Mouse (Mus musculus): ENCODE data around the gene 4931429L15Rik. TPM values are rescaled to one million over a fixed set of nuclear protein-coding genes. Genes with fewer than 3 reads are reported as not detected.
A peak's percentile ranks its signal among the peaks of the same experiment; 100 is the strongest.

The 4931429L15Rik gene
- polyA plus RNA-seq, 2 experiments from 2014 or later: not detected

GRCm38 (mm10) chr9:46327706-46328571 lies 8.2 kb upstream of the 4931429L15Rik start:
- no peak for ATAC-seq

GRCm38 (mm10) chr9:46326694-46327405 lies 7.1 kb upstream of the 4931429L15Rik start:
- no peak for ATAC-seq

- ATAC-seq: no peak
Measured at GRCm38 (mm10) chr9:46320461-46320860, 675 bp upstream of the 4931429L15Rik start.

GRCm38 (mm10) chr9:46317957-46318356 lies 1.8 kb downstream of the 4931429L15Rik start:
- no peak for ATAC-seq

DNA sequence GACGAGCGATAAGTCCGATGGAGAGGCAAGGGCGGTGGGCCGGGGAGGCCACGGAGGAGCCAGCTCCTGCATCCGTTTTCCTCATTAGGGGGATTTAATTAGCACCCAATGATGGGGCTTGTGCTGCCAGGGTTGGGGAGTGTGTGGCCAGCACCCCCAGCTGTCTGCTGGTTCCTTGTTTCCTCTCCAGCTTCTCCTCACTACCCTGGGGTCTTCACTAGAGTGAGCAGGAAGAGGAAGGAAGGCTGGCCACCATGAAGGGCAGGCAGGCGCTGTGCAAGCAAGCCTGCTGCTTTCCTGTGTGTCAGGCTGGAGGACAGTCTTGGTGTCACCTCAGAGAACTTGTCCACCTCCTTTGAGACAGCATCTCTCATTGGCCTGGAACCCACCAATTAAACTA lies 2.9 kb downstream of the 4931429L15Rik start:
- ATAC-seq: no peak

- ATAC-seq: no peak
Measured at GRCm38 (mm10) chr9:46316388-46316787, 3.4 kb downstream of the 4931429L15Rik start.

GRCm38 (mm10) chr9:46315807-46316365 lies 3.9 kb downstream of the 4931429L15Rik start:
- no peak for ATAC-seq

- no peak for ATAC-seq
Measured at GRCm38 (mm10) chr9:46314921-46315320, 4.9 kb downstream of the 4931429L15Rik start.

GRCm38 (mm10) chr9:46314507-46314906 lies 5.3 kb downstream of the 4931429L15Rik start:
- ATAC-seq: peak; percentile 52

- no peak for ATAC-seq
Measured at GRCm38 (mm10) chr9:46309121-46309520, 10.7 kb downstream of the 4931429L15Rik start.

- ATAC-seq: no peak
Measured at GRCm38 (mm10) chr9:46302142-46302541, 17.6 kb downstream of the 4931429L15Rik start.

GRCm38 (mm10) chr9:46298381-46298780 lies 21.4 kb downstream of the 4931429L15Rik start:
- no peak for ATAC-seq

GRCm38 (mm10) chr9:46282631-46283436 lies 37.0 kb downstream of the 4931429L15Rik start, which contains the start of gene Bud13:
Gene Bud13 (plus strand): TSS chr9:46283008.
- peak; percentile 91 for ATAC-seq

DNA sequence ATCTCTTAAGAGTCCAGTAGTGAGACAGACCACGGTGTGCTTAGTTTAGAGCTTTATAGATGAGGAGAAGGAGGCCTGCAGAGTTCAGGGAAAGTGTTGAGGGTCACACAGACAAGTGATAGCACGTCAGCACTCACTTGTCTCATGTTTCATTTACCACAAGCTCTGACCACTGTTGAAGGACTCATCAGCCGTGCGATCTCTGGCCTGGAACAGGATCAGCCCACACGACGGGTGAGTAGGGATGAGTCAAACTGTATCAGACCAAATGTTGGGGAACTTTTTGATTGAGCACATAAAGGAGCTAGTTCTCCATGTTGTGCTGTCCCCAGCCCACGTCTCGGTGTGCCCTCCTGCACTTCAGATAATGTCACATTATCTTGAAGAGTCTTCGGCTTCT lies 45.3 kb downstream of the 4931429L15Rik start:
- no peak for ATAC-seq

GRCm38 (mm10) chr9:46272677-46273454 lies 46.9 kb downstream of the 4931429L15Rik start, which contains the start of gene Zpr1:
Gene Zpr1 (plus strand): TSS chr9:46273064.
- ATAC-seq: peak; percentile 95

DNA sequence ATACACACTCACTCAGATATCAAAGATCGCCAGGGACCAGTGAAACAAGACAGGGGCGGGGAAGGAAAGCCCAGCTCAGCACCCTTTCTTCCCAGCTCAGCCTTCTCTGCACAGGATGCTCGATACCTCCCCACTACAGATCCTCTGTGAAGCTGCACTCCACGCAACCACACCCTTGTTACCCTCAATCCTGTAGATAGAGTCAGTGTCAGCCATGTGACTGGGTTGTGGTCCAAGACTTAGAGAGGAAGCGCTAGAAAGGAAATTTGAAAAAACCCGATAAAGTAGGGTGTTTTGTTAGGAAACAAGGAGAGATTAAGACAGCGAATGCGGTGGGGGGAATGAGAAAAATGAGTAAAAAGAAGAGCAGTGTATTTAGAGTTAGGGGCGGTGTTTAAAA lies 47.7 kb downstream of the 4931429L15Rik start:
- ATAC-seq: peak; percentile 35

DNA sequence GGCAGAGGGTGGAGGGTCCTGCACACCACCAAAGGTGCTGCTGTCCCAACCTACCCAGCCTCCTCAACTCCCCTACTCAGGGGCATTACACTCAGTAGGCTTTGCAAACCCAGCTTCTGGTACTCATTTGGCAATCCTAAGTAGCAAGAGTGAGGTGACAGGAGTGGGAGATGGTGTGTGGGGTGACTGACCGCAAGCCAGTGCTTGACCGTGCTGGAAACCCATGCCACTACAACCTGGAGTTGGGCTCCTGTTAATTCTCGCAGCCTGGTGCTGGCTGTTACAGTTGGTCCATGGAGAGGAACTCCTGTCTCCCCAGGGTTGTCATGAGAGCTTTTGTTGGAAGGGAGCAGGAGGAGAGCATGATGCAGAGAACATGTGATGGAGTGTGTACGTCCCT lies 49.0 kb downstream of the 4931429L15Rik start:
- ATAC-seq: no peak

- no peak for ATAC-seq
Measured at GRCm38 (mm10) chr9:46269125-46269524, 50.7 kb downstream of the 4931429L15Rik start.

DNA sequence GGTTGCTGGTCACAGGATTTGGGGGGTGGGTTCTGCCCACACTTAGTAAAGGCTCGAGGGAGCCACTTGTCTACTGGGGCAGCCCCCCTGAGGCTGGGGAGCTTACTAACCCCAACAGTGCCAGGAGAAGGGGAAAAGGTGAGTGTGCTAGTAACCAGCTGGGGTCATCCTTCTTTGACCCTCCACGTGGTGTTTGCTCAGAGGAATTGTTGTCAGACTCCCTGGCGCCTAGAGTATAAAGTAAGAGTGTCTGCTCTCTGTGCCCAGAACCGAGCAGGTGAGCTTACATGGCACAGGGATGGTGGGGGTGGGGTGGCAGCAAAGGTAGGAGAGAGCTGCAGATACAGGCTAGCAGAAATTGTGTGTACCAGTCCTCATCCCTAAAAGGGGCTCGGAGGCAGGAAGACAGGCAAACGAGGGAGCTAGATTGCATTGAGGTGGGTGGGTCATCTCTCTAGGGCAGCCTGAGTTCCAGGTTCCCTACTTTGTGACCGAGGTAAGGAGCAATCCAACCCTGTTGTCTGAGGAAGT lies 51.4 kb downstream of the 4931429L15Rik start, which contains the start of gene Apoa5:
Gene Apoa5 (plus strand): TSS at position 291 of the 531 bp plus-strand sequence.
- no peak for ATAC-seq

DNA sequence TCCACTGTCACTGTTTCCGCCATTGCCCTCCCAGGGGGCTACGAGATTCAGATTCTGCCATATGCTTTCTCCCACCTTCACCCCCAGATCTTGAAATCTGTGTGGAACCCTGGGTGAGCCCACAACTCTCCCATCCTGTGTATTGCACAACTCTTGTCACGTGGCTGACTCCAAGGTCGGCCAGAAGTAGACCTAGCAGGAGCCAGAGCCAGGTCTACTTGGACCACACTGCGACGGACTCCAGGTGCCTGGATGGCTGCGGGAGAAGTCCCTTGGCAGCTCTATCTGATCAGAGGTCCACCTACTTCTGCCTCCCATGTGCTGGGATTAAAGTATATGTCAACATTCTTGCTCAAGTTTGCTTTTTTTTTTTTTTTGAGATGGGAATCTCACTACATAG lies 58.7 kb downstream of the 4931429L15Rik start:
- no peak for ATAC-seq

GRCm38 (mm10) chr9:46259111-46259510 lies 60.7 kb downstream of the 4931429L15Rik start:
- no peak for ATAC-seq

Measured in activated CD4-positive, CD25-positive, alpha-beta regulatory T cell, adult 4 months (primary cell).